Mouse (Mus musculus): ENCODE results near the gene Ppp3ca.

DNA sequence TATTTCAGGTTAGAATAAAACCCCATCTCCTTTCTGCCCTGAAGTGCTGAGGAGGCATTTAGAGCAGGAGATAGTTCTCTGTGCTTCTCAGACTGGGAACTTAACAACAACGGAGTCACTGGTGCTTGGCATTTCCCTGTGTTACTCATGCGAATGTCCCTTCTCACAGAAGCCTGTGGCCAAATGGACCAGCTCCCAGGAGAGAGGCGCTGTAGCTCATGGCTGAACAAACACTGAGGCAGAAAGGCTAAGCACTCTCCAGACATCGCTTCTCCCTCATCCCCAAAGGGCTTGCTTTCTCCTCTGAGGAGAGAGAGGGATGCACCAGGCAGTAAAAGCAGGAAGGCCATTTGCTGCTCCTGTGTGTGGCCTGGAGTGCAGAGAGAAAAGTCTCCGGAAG, 164.0 kb downstream of the Ppp3ca start:
- no peak for TF ChIP-seq EP300 (IDR thresholded peaks at IDR 0.05; ENCODE audit: low read depth)
- no peak for TF ChIP-seq CTCF (IDR thresholded peaks at IDR 0.05; ENCODE audit: low read depth)

Measured in liver, embryonic 14.5 days (tissue).